Mouse (Mus musculus) ES-CJ7 (cell line): Measurements from ENCODE around the gene Dmrtc1c2.
"Not testable (repeated sequence)": the region's sequence is repeated elsewhere in the genome, so short reads cannot be mapped to it uniquely, and the experiment has no call there.

Experiments used
- DNase-seq: peaks from one replicate; pipeline ENCODE4 v3.0.0; 2011; ENCODE audit warnings: low read depth, low spot score

The Dmrtc1c2 gene

DNA sequence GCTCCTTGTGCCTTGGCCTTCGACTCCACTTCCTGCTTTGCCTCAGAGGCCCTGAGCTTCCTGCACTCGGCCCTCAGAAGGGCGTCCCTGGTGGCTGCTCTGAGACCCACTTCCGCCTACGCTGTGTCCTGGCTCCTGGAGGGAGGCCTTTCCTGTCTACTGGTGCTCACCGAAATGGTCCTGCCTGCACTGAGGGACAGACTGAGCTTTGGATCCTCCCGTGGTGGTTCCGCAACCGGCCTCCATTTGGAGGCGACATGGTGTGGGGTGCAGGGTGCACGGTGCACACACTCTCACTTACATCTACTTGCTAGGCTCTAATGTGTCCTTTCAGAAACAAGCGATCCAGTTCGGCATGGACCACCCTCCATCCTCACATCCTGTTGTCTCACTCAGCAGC lies at the start of gene Dmrtc1c2:
Gene Dmrtc1c2 (minus strand): TSS at position 101 of the 400 bp plus-strand sequence.
- DNase-seq, result not testable (repeated sequence)

DNA sequence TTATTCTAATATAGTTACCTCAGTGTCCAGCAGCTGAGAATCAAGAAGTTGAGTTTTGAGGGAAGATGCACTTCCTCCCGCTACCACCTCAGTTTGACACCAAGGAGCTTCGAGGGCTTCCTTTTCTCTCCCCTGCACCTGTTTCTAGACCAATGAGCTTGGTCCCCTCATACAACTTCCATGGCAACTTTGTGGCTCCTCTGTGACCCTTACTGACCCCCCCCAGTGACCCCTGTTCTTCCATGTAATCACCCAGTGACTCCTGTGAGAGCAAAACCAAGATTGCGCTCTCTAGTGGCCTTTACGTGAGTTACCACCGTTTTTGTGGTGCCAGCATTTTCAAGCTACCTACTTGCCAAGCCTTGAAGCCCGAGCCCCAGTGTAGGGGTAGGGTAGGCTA lies 13.5 kb upstream of the Dmrtc1c2 start, which contains the start of gene 1700031F05Rik:
Gene 1700031F05Rik (minus strand): TSS at position 101 of the 400 bp plus-strand sequence.
- DNase-seq, result peak; percentile 2

DNA sequence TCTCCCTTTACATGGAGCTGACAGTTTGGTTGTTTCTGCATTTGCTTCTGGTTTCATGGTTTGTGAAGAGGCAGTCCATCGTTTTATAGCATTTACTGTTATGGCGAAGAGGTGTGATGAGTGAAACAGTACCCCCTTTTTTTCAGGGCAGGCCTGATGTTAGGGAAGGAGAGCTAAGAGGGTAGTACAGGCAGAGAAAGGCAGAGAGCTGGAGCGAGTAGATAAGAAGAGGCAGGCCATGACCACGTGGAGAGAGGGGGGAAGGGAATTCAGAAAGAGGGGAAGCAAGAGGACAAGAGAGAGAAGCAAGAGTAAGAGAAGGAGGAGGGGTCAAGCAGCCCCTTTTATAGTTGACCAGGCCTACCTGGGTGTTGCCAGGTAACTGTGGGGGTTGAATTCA lies 42.1 kb downstream of the Dmrtc1c2 start:
- DNase-seq, result no peak

DNA sequence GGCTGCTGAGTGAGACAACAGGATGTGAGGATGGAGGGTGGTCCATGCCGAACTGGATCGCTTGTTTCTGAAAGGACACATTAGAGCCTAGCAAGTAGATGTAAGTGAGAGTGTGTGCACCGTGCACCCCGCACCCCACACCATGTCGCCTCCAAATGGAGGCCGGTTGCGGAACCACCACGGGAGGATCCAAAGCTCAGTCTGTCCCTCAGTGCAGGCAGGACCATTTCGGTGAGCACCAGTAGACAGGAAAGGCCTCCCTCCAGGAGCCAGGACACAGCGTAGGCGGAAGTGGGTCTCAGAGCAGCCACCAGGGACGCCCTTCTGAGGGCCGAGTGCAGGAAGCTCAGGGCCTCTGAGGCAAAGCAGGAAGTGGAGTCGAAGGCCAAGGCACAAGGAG lies 51.8 kb downstream of the Dmrtc1c2 start, which contains the start of gene Dmrtc1c1:
Gene Dmrtc1c1 (plus strand): TSS at position 301 of the 400 bp plus-strand sequence.
- DNase-seq, result not testable (repeated sequence)
